Mouse (Mus musculus) bone marrow, adult 2 months (tissue): ENCODE measurements around the gene Grik2.

Experiments used
- CTCF ChIP-seq: fragments of 200-500 bp; IDR thresholded peaks from 2 replicates; pipeline ENCODE4 v1.5.1; 2011; ENCODE audit warnings: low read length, control low read depth; ENCODE audit not compliant: control insufficient read depth, insufficient read depth
- POLR2A ChIP-seq: fragments of 200-500 bp; IDR thresholded peaks from 2 replicates; pipeline ENCODE4 v1.6.1; 2011; ENCODE audit warnings: low read depth, mild to moderate bottlenecking, control low read depth, low read length, borderline replicate concordance; ENCODE audit not compliant: control insufficient read depth

GRCm38 (mm10) chr10:49784831-49785230 is 3.7 kb downstream of the Grik2 start:
- TF ChIP-seq CTCF (no peak), POLR2A (no peak)
